Mouse (Mus musculus) liver, embryonic 12.5 days (tissue): ENCODE data around the gene Capza1. TPM values are rescaled to one million over a fixed set of nuclear protein-coding genes. Genes with fewer than 3 reads are reported as not detected.
"Not testable (repeated sequence)": the region's sequence is repeated elsewhere in the genome, so short reads cannot be mapped to it uniquely, and the experiment has no call there.

Source experiments
- ATAC-seq: fragments of 200-750 bp; cut with Nextera tagmentation; 2 replicates; pipeline ENCODE4 v1.8.0; 2017; ENCODE audit warnings: moderate number of reproducible peaks, mild to moderate bottlenecking, moderate library complexity
- H3K27ac ChIP-seq: fragments of 300-500 bp; sonication (generic); 2 replicates; pipeline ENCODE4 v1.5.1; 2016; ENCODE audit warnings: mild to moderate bottlenecking
- H3K27me3 ChIP-seq: fragments of 300-500 bp; sonication (generic); replicated peaks from 2 replicates; pipeline ENCODE4 v1.6.1; 2016; ENCODE audit warnings: mild to moderate bottlenecking, moderate library complexity
- H3K36me3 ChIP-seq: fragments of 300-500 bp; sonication (generic); 2 replicates; pipeline ENCODE4 v1.6.1; 2016; ENCODE audit warnings: mild to moderate bottlenecking, moderate library complexity
- H3K4me1 ChIP-seq: fragments of 300-500 bp; sonication (generic); 2 replicates; pipeline ENCODE4 v1.6.1; 2016
- H3K4me2 ChIP-seq: fragments of 300-500 bp; sonication (generic); 2 replicates; pipeline ENCODE4 v1.6.1; 2016; ENCODE audit warnings: mild to moderate bottlenecking, moderate library complexity
- H3K4me3 ChIP-seq: fragments of 300-500 bp; sonication (generic); 2 replicates; pipeline ENCODE4 v1.5.1; 2016; ENCODE audit warnings: mild to moderate bottlenecking, moderate library complexity
- H3K9ac ChIP-seq: fragments of 300-500 bp; sonication (generic); 2 replicates; pipeline ENCODE4 v1.6.1; 2016; ENCODE audit warnings: mild to moderate bottlenecking, moderate library complexity
- H3K9me3 ChIP-seq: fragments of 300-500 bp; sonication (generic); replicated peaks from 2 replicates; pipeline ENCODE4 v1.6.1; 2016; ENCODE audit warnings: mild to moderate bottlenecking, moderate library complexity
- WGBS: fragments of 180-500 bp; shearing (Covaris S2); methylation state at CpG from one replicate; pipeline ENCODE4 v1.1.7; 2016; ENCODE audit not compliant: insufficient replicate concordance; 5-methylcytosine and 5-hydroxymethylcytosine counted together
- polyA plus RNA-seq: library from polyadenylated mRNA; unstranded; fragments of >200 nt; fragmentation: Nextera tagmentation; extraction: Ambion mirVana; gene quantifications from 2 replicates; pipeline ENCODE4 v1.2.1, GENCODE M21; 2016

Capza1 gene
- polyA plus RNA-seq, result 121 and 123 TPM in 2 replicates

GRCm38 (mm10) chr3:104863786-104864650 lies at the start of gene Capza1, which contains the start of gene St7l:
TSS of gene Capza1 (minus strand) at chr3:104864505.
TSS of gene St7l (plus strand) at chr3:104864005.
- under 1% methylated on average over 43 of the region's 43 CpGs for WGBS
- H3K36me3 ChIP-seq, result peaks cover 25% of the 10 kb centered on the region
- peak within 1 kb of the TSS; percentile 92 for H3K4me3 ChIP-seq
- H3K27ac ChIP-seq, result peak within 1 kb of the TSS; percentile 95
- no peaks in the 10 kb centered on the region for H3K9me3 ChIP-seq
- peak within 1 kb of the TSS; percentile 76 for H3K4me2 ChIP-seq
- H3K4me1 ChIP-seq, result peaks cover 47% of the 10 kb centered on the region
- no peaks in the 10 kb centered on the region for H3K27me3 ChIP-seq
- H3K9ac ChIP-seq, result peak within 1 kb of the TSS; percentile 96
- peak; percentile 93 for ATAC-seq

DNA sequence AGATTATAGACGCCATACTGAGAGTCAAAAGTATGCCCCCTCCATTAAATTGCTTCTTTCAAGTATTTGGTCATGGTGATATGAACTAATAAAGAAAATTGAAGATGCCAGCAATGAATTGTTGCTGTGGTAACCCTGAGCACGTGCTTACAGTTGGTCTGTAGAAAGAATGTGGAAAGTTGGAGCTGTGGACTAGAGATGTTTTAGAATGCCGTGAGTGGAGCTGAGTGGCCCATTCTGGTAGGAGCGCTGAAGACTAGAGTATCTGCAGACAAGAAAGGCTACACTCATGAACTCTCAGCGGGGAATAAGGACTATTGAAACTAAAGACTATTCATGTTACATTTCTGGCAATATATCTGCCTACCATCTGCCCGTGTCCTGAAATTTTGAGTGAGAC lies 44.9 kb upstream of the Capza1 start:
- Histone ChIP-seq H3K9ac (no peak overlapping the region), H3K27ac (no peak overlapping the region), H3K27me3 (no peaks in the 10 kb centered on the region), H3K36me3 (peaks cover 24% of the 10 kb centered on the region), H3K4me1 (no peaks in the 10 kb centered on the region), H3K4me2 (no peak overlapping the region), H3K9me3 (no peaks in the 10 kb centered on the region), H3K4me3 (no peak overlapping the region)
- ATAC-seq, result no peak
- 88% methylated on average over 6 of the region's 6 CpGs for WGBS

GRCm38 (mm10) chr3:104906007-104906406 lies 41.7 kb upstream of the Capza1 start:
- no peaks in the 10 kb centered on the region for H3K4me1 ChIP-seq
- H3K27me3 ChIP-seq, result no peaks in the 10 kb centered on the region
- no peak overlapping the region for H3K4me2 ChIP-seq
- no peak overlapping the region for H3K4me3 ChIP-seq
- WGBS, result 81% methylated on average over 3 of the region's 3 CpGs
- no peak overlapping the region for H3K9ac ChIP-seq
- no peak overlapping the region for H3K27ac ChIP-seq
- peaks cover 27% of the 10 kb centered on the region for H3K36me3 ChIP-seq
- H3K9me3 ChIP-seq, result no peaks in the 10 kb centered on the region
- ATAC-seq, result no peak

GRCm38 (mm10) chr3:104905389-104905788 lies 41.1 kb upstream of the Capza1 start:
- Histone ChIP-seq H3K4me1 (no peaks in the 10 kb centered on the region), H3K4me3 (no peak overlapping the region), H3K36me3 (peaks cover 24% of the 10 kb centered on the region), H3K27ac (no peak overlapping the region), H3K9me3 (no peaks in the 10 kb centered on the region), H3K9ac (no peak overlapping the region), H3K4me2 (no peak overlapping the region), H3K27me3 (no peaks in the 10 kb centered on the region)
- 74% methylated on average over 4 of the region's 4 CpGs for WGBS
- ATAC-seq, result no peak

GRCm38 (mm10) chr3:104901154-104901553 lies 36.8 kb upstream of the Capza1 start:
- 82% methylated on average over 4 of the region's 4 CpGs for whole genome bisulfite sequencing
- H3K36me3 ChIP-seq, result peaks cover 47% of the 10 kb centered on the region

GRCm38 (mm10) chr3:104896141-104896540 lies 31.8 kb upstream of the Capza1 start:
- Histone ChIP-seq H3K36me3 (peaks cover 59% of the 10 kb centered on the region), H3K4me2 (no peak overlapping the region), H3K27ac (no peak overlapping the region), H3K4me1 (no peaks in the 10 kb centered on the region), H3K9me3 (no peaks in the 10 kb centered on the region), H3K4me3 (no peak overlapping the region), H3K27me3 (no peaks in the 10 kb centered on the region), H3K9ac (no peak overlapping the region)
- WGBS, result 81% methylated on average over 3 of the region's 3 CpGs
- ATAC-seq, result no peak

More at GRCm38 (mm10) chr3:104901154-104901553, 36.8 kb upstream of the Capza1 start:
- Histone ChIP-seq H3K4me1 (no peaks in the 10 kb centered on the region), H3K27me3 (no peaks in the 10 kb centered on the region), H3K9ac (no peak overlapping the region), H3K4me2 (no peak overlapping the region), H3K9me3 (no peaks in the 10 kb centered on the region), H3K27ac (no peak overlapping the region), H3K4me3 (no peak overlapping the region)
- ATAC-seq, result no peak

DNA sequence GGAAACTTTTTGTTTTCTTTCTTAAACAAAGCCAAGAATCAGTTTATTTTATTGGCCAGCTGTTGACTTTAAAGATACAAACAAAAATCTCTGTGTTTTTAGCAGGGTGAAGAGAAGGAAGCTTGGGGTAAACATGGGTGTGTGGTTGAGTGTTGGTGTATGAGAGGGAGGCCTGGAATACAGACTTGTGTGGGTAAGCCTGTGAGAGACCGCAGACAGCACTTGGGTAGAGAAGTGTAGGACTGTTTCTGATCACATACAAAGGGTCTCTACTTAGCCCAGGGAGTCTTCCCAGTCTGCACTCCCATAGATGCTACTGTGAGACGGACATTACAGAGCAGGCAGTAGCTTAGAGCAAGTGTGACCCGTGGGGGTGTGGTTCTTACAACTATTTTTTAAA lies 24.3 kb upstream of the Capza1 start:
- H3K4me1 ChIP-seq, result no peaks in the 10 kb centered on the region
- H3K27ac ChIP-seq, result no peak overlapping the region
- H3K27me3 ChIP-seq, result no peaks in the 10 kb centered on the region
- no peak overlapping the region for H3K4me2 ChIP-seq
- 82% methylated on average over 3 of the region's 3 CpGs for WGBS
- H3K9me3 ChIP-seq, result no peaks in the 10 kb centered on the region
- ATAC-seq, result no peak
- no peak overlapping the region for H3K9ac ChIP-seq
- H3K4me3 ChIP-seq, result no peak overlapping the region
- peaks cover 45% of the 10 kb centered on the region for H3K36me3 ChIP-seq

DNA sequence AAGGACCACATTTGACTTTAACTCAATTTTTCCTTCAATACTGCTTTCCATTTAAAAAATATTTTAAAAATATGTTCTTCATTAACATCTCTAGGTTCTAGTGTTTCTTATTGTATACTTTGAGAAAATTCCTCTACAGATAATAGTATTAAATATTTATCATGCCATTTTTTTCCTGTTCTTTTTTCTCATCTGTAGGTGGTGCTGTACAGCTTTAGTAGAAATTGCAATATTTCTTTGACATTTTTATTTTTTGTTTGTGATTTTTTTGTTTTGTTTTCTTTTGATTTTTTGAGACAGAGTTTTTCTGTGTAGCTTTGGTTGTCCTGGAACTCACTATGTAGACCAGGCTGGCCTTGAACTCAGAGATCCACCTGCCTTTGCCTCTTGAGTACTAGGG lies 5.3 kb upstream of the Capza1 start:
- H3K4me2 ChIP-seq, result no peak overlapping the region
- H3K9ac ChIP-seq, result no peak overlapping the region
- H3K27ac ChIP-seq, result no peak overlapping the region
- H3K4me3 ChIP-seq, result no peak overlapping the region
- H3K27me3 ChIP-seq, result no peaks in the 10 kb centered on the region
- no peaks in the 10 kb centered on the region for H3K9me3 ChIP-seq
- ATAC-seq, result no peak
- peaks cover 10% of the 10 kb centered on the region for H3K4me1 ChIP-seq
- peaks cover 51% of the 10 kb centered on the region for H3K36me3 ChIP-seq

DNA sequence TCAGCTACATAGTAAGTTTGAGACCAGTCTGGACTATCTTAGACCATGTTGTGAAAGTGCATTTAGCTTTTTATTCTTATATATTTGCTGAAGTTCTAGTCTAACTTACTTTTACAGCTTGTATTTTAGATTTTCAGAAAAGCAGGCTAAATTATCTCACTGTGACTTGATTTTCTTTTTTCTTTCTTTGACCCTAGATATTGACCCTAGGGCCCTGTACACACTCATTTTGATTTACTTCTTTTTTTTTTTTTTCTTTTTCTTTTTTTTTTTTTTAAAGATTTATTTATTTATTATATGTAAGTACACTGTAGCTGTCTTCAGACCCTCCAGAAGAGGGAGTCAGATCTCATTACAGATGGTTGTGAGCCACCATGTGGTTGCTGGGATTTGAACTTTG lies 2.4 kb upstream of the Capza1 start:
- H3K4me3 ChIP-seq, H3K27me3 ChIP-seq, H3K9me3 ChIP-seq, ATAC-seq: not testable (repeated sequence)
- 0 out of 2 replicates have a peak overlapping the region, but pooled peaks have one; percentile 95 for H3K27ac ChIP-seq
- peak overlapping the region; percentile 76 for H3K4me2 ChIP-seq
- peaks cover 28% of the 10 kb centered on the region for H3K36me3 ChIP-seq
- H3K9ac ChIP-seq, result peak overlapping the region; percentile 96; the same call in 1 of the 2 replicates
- H3K4me1 ChIP-seq, result peaks cover 28% of the 10 kb centered on the region

DNA sequence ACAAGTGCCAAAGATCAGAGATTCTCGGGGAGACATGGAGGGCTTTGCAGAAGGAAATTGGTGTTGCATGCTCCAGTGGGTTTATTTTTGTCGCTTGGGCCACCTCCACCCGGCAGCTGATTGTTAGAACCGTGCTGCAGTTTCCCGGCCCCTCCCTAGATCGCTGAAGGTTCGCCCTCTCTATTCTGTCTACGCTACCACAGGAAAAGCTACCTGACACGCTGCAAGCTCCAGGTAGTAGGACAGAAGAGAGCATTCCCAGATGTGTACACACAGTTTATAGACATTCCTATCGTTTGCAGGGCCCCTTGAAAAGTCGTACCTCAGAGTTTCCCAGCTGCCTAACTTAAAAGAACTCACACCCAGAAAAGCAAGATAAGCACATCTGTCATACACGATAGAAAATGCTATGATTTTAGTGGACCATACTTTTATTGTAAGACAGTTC lies 1.1 kb upstream of the Capza1 start:
- Histone ChIP-seq H3K9me3 (no peaks in the 10 kb centered on the region), H3K9ac (peak overlapping the region; percentile 96), H3K4me3 (peak overlapping the region; percentile 92), H3K27ac (peak overlapping the region; percentile 95), H3K4me2 (peak overlapping the region; percentile 76), H3K4me1 (peaks cover 41% of the 10 kb centered on the region), H3K36me3 (peaks cover 26% of the 10 kb centered on the region), H3K27me3 (no peaks in the 10 kb centered on the region)
- peak; percentile 47 for ATAC-seq
- WGBS, result under 1% methylated on average over 12 of the region's 12 CpGs

- peak; percentile 61 for ATAC-seq
- peaks cover 45% of the 10 kb centered on the region for H3K4me1 ChIP-seq
- peak overlapping the region; percentile 95 for H3K27ac ChIP-seq
- H3K4me2 ChIP-seq, result peak overlapping the region; percentile 76
- H3K9me3 ChIP-seq, result no peaks in the 10 kb centered on the region
- peaks cover 25% of the 10 kb centered on the region for H3K36me3 ChIP-seq
- no peaks in the 10 kb centered on the region for H3K27me3 ChIP-seq
- peak overlapping the region; percentile 92 for H3K4me3 ChIP-seq
- peak overlapping the region; percentile 96 for H3K9ac ChIP-seq
- WGBS, result under 1% methylated on average over 48 of the region's 48 CpGs
These were observed 491 bp upstream of the Capza1 start for GRCm38 (mm10) chr3:104864651-104865340.

DNA sequence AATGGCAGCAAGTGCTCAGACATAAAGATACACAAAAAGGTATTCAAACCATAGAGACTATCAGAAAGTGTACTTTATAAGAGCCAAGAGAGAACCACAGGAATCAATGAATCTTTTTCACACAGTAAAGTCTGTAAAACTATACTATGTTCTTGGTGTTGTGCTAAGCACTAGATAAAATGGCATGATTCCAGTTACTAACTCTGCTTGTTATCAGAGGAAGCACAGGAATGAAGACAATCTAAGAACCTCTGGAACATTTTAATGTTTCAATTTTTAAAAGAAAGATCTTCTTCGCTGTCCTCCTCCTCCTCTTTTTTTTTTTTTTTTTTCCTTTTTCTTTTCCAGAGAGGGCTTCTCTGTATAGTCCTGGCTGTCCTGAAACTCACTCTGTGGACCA lies 5.7 kb downstream of the Capza1 start:
- no peak overlapping the region for H3K9ac ChIP-seq
- H3K4me3 ChIP-seq, result no peak overlapping the region
- ATAC-seq, result no peak
- no peak overlapping the region for H3K27ac ChIP-seq
- H3K36me3 ChIP-seq, result peaks cover 50% of the 10 kb centered on the region
- H3K4me1 ChIP-seq, result peaks cover 75% of the 10 kb centered on the region
- WGBS, result 95% methylated on average over 1 of the region's 1 CpGs
- no peak overlapping the region for H3K4me2 ChIP-seq
- no peaks in the 10 kb centered on the region for H3K27me3 ChIP-seq
- no peaks in the 10 kb centered on the region for H3K9me3 ChIP-seq
